Mouse (Mus musculus) gastrocnemius, postnatal 14 days (tissue): ENCODE measurements around the gene Sept9. TPM values are rescaled to one million over a fixed set of nuclear protein-coding genes. Genes with fewer than 3 reads are reported as not detected.

Source experiments
- DNase-seq: peaks from one replicate; pipeline ENCODE4 v3.0.0; 2021; ENCODE audit warnings: mixed read lengths
- intact Hi-C: fragments of 180-260 bp; cut with DNase I; formaldehyde crosslinking; loops from one replicate; pipeline ENCODE4 v1.15.1; 2025; ENCODE audit warnings: low total_unique reads
- total RNA-seq, 2 experiments: library from RNA; stranded (reverse); gene quantifications; 2 replicates each; pipeline ENCODE4 v1.2.3; 2021

The Sept9 gene
- total RNA-seq, 2 experiments from 2014 or later, result 27.2 to 34.0 TPM

- peak; percentile 63 for DNase-seq
- intact Hi-C loops, result loop anchor here (10.0 kb wide), 2 partner anchors 55 to 75 kb away; no protein-coding TSS in a partner anchor
Observed at GRCm38 (mm10) chr11:117239617-117240016, 40.2 kb downstream of the Sept9 start.

DNA sequence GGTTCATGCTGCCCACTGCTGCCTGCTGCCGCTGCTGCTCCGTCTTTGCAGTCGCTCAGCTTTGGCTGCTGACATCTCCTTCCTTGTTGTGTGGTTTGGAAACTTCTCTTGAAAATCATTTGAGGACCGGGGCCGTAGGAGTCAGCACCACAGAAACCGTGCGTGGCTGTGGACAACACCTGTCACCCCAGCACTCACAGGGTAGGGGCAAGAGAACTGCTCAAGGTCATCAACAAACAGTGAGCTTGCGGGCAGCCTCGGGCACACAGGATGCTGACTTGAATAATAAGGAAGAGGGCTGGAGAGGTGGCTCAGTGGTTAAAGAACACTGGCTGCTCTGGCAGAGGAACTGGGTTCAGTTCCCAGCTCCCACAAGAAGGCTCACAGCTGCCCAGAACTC, 40.9 kb downstream of the Sept9 start:
- intact Hi-C loops, result loop anchor here (10.0 kb wide), 1 partner anchor 54 kb away; no protein-coding TSS in a partner anchor

GRCm38 (mm10) chr11:117240861-117241738, 41.6 kb downstream of the Sept9 start:
- no peak for DNase-seq

More for the DNA sequence above, 40.9 kb downstream of the Sept9 start:
- DNase-seq, result no peak

DNA sequence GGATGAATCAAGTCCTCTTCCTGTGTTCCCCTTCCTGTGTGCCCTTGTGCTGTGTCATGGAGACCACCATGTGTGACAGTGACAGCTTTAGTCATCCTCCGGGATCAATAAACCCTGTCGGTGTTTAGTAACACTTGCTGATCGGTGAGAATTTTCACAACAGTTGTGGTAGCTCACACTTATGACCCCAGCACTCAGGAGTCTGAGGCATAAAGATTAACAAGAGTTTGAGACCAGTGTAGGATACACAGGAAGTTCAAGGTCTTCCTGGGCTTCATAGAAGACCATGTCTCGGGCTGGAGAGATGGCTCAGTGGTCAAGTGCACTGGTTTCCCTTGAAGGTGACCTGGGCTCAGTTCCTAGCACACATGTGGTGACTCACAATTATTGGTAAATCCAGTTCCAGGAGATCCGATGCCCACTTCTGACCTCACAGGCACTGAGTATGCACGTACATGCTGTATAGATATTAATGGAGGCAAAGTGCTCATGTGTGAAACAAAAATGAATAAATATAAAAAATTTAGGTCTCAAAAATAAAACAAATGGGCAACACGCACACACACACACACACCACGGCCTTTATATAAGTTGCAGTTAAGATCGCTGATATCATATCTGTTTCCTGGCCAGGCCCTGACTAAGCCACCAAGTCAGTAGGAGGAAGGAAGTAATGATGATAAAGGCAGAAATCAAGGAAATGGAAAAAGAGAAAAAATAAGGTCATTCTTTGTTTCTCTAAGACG, 43.1 kb downstream of the Sept9 start:
- no peak for DNase-seq
- intact Hi-C loops, result loop anchor here (10.0 kb wide), 1 partner anchor 52 kb away; no protein-coding TSS in a partner anchor

More at GRCm38 (mm10) chr11:117240861-117241738, 41.6 kb downstream of the Sept9 start:
- intact Hi-C loops, result loop anchor here (10.0 kb wide), 1 partner anchor 54 kb away; no protein-coding TSS in a partner anchor

DNA sequence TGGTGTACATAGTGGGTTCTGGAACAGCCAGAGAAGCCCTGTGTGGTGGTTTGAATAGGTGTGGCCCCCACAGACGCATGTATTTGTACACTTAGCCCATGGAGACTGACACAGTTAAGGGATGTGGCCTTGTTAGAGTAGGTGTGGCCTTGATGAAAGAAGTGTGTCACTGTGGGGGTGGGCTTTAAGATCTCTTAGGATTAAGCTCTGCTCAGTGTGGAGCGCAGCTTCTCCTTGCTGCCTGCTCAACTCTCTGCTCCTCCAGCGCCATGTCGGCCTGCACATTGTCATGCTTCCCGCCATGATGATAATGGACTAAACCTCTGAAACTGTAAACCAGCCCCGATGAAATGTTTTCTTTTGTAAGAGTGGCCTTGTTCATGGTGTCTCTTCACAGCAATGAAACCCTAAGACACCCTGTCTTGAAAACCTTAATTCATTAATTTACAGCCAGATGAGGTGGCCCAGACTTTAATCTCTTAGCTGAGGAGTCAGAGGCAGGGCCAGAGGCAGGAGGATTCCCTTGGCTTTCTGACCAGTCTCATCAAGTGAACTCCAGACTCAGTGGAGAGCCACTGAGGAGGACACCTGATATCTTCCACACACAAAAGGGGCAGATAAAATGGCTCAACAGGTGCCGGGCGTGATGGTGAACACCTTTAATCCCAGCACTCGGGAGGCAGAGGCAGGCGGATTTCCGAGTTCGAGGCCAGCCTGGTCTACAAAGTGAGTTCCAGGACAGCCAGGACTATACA, 44.3 kb downstream of the Sept9 start:
- no peak for DNase-seq
- intact Hi-C loops, result loop anchor here (10.0 kb wide), 1 partner anchor 51 kb away; no protein-coding TSS in a partner anchor

DNA sequence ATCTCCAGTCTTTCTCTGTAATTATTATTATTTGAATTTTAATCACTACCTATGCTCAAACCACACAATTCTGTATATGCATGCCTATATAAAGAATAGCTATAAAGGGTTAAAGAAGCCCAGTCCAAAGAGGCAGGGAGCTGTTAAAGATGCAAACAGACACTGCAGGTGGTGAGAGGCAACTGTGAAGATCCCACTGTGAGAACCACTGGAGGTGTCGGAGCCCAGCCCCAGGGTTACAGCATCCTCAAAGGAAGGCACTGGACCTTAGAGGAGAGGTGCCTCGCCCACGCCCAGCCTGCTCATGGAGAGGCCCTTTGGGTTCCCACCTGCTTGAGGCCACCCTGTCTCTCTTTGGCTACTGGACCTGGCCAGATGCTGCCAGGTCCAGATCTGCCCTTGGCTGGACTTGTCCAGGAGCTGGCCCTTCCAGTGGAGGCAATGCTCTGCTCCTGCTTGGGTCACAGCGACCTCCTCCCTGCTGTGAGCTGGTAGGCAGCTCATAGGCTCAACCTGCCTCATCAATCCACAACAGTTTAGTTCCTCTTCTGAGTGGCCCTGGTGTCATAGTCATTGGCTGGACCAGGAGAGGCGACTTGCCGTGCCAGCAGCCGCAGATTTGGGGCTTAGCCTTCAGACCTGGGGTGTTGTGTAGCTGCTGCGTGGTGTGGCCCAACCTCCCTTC, 45.7 kb downstream of the Sept9 start:
- intact Hi-C loops, result loop anchor here (10.0 kb wide), 1 partner anchor 50 kb away; no protein-coding TSS in a partner anchor

GRCm38 (mm10) chr11:117245846-117246245, 46.4 kb downstream of the Sept9 start:
- intact Hi-C loops, result loop anchor here (10.0 kb wide), 1 partner anchor 49 kb away; no protein-coding TSS in a partner anchor
- no peak for DNase-seq

More for the DNA sequence above, 45.7 kb downstream of the Sept9 start:
- no peak for DNase-seq

DNA sequence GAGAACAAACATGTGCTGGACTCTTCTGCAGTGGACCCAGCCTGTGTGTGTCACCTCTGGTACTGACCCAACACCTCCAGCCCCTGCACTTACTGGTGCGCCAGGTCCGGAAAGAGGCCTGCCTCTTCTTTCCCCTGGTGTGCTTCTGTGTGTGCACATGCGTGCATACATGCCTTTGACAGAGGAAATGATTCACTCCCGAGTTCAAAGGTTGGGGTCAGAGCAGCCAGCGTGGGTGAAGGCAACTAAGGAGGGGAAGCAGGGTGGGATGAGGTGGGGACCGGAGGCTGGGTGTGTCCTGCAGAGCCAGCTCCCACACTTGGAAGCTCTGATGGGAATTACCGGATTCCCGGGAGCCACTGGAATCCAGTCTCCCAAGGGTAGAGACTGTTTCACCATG, 46.8 kb downstream of the Sept9 start:
- intact Hi-C loops, result loop anchor here (10.0 kb wide), 1 partner anchor 49 kb away; no protein-coding TSS in a partner anchor
- no peak for DNase-seq

DNA sequence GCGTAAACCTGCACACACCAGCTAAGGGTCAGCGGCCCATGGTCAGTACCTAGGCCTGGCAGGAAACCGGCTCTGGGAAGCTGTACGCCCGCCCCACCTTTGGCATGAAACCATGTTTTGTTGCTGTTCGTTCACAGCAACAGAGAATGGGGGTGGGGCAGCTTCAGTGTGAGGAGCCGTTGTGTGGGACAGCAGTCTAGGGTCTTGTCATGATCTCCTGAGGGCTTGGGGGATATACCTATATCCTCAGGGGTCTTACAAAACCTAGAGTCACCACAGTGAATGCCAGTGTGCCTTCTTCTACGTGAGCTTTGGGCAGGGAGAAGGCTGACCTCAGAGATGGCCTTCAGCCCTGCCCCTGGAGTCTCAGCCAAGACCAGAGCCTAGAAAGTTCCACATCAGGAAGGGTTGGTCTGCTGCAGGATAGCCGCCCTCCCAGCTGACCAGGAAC, 47.5 kb downstream of the Sept9 start:
- intact Hi-C loops, result loop anchor here (10.0 kb wide), 1 partner anchor 48 kb away; no protein-coding TSS in a partner anchor
- no peak for DNase-seq

DNA sequence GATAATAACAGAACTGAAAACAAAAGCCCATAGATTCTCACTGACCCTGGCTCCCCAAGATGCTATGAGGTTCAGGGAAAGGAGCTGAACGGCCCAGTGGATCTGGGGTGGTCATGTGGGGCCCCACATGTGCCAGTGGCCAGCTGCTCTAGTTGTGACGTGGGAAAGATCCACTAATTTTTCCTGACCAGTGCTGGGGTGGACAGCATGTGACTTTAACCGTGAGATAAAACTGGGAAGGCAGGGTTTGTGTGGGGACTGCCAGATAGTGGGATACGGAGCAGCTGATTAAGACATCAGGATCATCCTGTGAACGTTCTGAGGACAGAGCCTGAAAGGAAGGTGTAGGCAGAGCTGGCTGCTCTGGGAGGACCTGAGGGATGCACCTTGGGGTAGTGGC, 48.1 kb downstream of the Sept9 start:
- intact Hi-C loops, result loop anchor here (10.0 kb wide), 1 partner anchor 47 kb away; no protein-coding TSS in a partner anchor
- DNase-seq, result no peak

GRCm38 (mm10) chr11:117248734-117249248, 49.3 kb downstream of the Sept9 start:
- intact Hi-C loops, result loop anchor here (10.0 kb wide), 1 partner anchor 46 kb away; no protein-coding TSS in a partner anchor
- no peak for DNase-seq

- DNase-seq, result no peak
- intact Hi-C loops, result loop anchor here (10.0 kb wide), 1 partner anchor 45 kb away; no protein-coding TSS in a partner anchor
Observed at GRCm38 (mm10) chr11:117249282-117249984, 50.0 kb downstream of the Sept9 start.

DNA sequence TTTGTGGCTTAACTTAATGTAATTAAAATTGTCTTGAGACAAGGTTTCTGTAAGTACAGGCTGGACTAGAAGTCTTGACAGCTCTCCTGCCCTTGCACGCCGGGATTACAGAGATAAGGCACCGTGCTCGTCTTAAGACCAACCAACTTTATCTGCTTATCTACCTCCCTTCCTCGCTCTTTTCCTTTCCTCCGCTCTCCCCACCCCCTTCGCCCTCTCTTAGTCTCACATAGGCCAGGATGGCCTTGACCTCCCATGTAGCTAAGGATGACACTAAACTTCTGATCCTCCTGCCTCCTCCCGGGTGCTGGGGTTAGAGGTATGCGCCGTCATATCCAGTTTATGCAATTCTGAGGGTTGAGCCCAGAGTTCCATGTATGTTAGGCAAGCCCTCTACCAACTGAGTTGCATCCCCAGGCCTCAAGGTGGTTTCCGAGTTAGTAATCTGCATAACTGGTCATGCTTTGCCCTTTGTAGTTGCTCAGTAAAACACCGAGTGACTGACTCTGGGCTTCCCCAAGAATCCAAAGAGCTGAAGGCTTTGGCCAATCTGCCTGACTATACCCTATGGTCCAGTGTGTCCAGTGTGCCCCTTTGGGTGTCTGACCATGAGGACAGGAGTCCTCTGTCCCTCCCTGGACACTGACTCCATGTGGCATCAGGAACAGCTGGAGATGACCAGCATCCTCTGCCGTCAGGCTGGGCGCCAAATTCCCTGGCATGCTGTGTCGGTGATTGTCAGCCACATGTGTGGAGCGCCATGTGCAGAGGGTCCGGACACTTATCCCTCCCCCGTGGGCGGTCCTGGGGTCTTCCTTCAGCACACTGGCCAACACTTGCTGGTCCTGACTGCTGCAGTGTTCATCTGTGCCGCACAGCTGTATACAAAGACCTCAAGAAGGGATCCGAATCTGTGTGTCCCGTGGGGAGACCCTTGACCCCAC, 50.8 kb downstream of the Sept9 start:
- intact Hi-C loops, result loop anchor here (10.0 kb wide), 1 partner anchor 45 kb away; no protein-coding TSS in a partner anchor
- DNase-seq, result peak; percentile 54

DNA sequence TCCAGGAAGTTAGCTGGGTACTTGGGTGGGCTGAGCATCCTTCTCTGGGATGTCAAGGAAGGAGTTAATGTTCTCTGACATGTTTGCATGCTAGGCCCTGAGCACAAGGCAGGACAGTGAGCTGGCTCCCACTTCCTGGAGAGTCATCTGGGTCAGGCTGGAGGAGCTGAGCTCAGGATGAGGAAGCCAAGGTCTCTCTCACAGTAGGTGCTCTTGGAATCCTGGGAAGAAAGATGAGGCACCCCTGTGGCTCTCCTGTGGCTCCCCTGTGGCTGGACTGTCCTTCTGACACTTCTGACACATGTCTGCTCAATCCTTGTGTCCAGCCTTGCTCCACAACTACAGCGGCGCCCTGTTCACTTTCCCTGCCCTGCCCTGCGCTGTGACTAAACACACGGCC, 52.3 kb downstream of the Sept9 start:
- intact Hi-C loops, result no loop called here
- DNase-seq, result no peak

DNA sequence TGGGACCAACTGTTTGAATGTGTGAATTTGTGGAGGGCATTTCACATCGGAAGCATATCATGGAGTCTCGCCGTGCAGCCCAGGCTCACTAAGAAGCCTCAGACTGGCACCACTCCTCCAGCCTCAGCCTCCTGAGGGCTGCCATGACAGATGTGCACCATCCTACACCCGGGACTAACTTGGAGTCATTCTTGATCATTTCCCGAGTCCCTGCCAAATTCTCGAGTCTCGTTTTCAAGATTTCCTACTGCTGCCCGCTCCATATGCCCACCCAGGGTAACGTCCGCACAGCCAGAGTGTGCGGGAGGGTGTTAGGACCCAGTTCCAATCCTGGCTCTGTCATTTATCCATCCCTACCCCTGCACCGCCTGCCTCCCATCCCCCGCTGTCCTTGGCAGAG, 53.4 kb downstream of the Sept9 start:
- no peak for DNase-seq
- intact Hi-C loops, result no loop called here
